Mouse (Mus musculus) layer of hippocampus, postnatal 36 days (tissue): Measurements from ENCODE around the gene Sfrp5. TPM values are rescaled to one million over a fixed set of nuclear protein-coding genes. Genes with fewer than 3 reads are reported as not detected.

Experiments
- total RNA-seq, 2 experiments: library from RNA; stranded (reverse); gene quantifications; 2 replicates each; pipeline ENCODE4 v1.2.3; 2021

Sfrp5 gene
- total RNA-seq, 2 experiments from 2014 or later: 0.17 to 0.20 TPM

Other genes with a start within 250 kb of the Sfrp5 start
- 10 to 100 TPM; 31.8 to 37.0 TPM for gene Mms19, start 221.1 kb downstream of the Sfrp5 start, total RNA-seq
- gene Ubtd1, start 220.5 kb downstream of the Sfrp5 start, total RNA-seq: 10 to 100 TPM; 13.4 to 14.5 TPM
- not detected for gene Ankrd2, start 166.3 kb downstream of the Sfrp5 start, total RNA-seq
- 1 to 10 TPM; 5.8 to 8.7 TPM for gene Hoga1, start 156.6 kb downstream of the Sfrp5 start, total RNA-seq
- gene 4933411K16Rik, start 150.0 kb downstream of the Sfrp5 start, total RNA-seq: 1 to 10 TPM; 2.0 to 2.8 TPM
- gene Morn4, start 115.9 kb downstream of the Sfrp5 start, total RNA-seq: 10 to 100 TPM; 63.5 to 69.2 TPM
- 10 to 100 TPM; 60.3 to 69.8 TPM for gene Pi4k2a, start 111.8 kb downstream of the Sfrp5 start, total RNA-seq
- 10 to 100 TPM; 16.0 to 18.4 TPM for gene Avpi1, start 73.2 kb downstream of the Sfrp5 start, total RNA-seq
- gene Marveld1, start 54.9 kb downstream of the Sfrp5 start, total RNA-seq: 1 to 10 TPM; 5.5 to 7.1 TPM
- 100 to 1,000 TPM in 1 of 2 experiments, 10 to 100 TPM in 1; 88.2 to 105 TPM for gene Zfyve27, start 38.3 kb downstream of the Sfrp5 start, total RNA-seq
- 10 to 100 TPM; 63.7 to 66.8 TPM for gene Golga7b, start 45.3 kb upstream of the Sfrp5 start, total RNA-seq
- 100 to 1,000 TPM in 1 of 2 experiments, 10 to 100 TPM in 1; 85.5 to 105 TPM for gene Crtac1, start 229.5 kb upstream of the Sfrp5 start, total RNA-seq